Mouse (Mus musculus): Measurements from ENCODE around the gene Tmem116.
"Not testable (repeated sequence)": the region's sequence is repeated elsewhere in the genome, so short reads cannot be mapped to it uniquely, and the experiment has no call there.

Tmem116 gene

GRCm38 (mm10) chr5:121463601-121464250, 12.0 kb downstream of the Tmem116 start:
- DNase-seq = no peak

- no peak for DNase-seq
These were observed 17.9 kb downstream of the Tmem116 start for GRCm38 (mm10) chr5:121469566-121469965.

- no peak for DNase-seq
These were observed 20.7 kb downstream of the Tmem116 start for GRCm38 (mm10) chr5:121472411-121472810.

- no peak for DNase-seq
These were observed 22.9 kb downstream of the Tmem116 start for GRCm38 (mm10) chr5:121474610-121475009.

GRCm38 (mm10) chr5:121476040-121476439, 24.3 kb downstream of the Tmem116 start:
- no peak for DNase-seq

GRCm38 (mm10) chr5:121477680-121478079, 26.0 kb downstream of the Tmem116 start:
- DNase-seq = peak; percentile 74

GRCm38 (mm10) chr5:121484801-121485200, 33.1 kb downstream of the Tmem116 start:
- DNase-seq = no peak

GRCm38 (mm10) chr5:121493305-121493704, 41.6 kb downstream of the Tmem116 start:
- DNase-seq = no peak

- DNase-seq = no peak
These were observed 49.0 kb downstream of the Tmem116 start for GRCm38 (mm10) chr5:121500719-121501118.

GRCm38 (mm10) chr5:121501424-121501996, 49.8 kb downstream of the Tmem116 start:
- not testable (repeated sequence) for DNase-seq

GRCm38 (mm10) chr5:121503231-121503630, 51.5 kb downstream of the Tmem116 start, which contains the start of gene Adam1b:
Gene Adam1b, minus strand, starts transcription at chr5:121503435.
- DNase-seq = no peak

- no peak for DNase-seq
These were observed 55.2 kb downstream of the Tmem116 start for GRCm38 (mm10) chr5:121506846-121507245.

GRCm38 (mm10) chr5:121510009-121510408, 58.3 kb downstream of the Tmem116 start:
- DNase-seq = no peak

- no peak for DNase-seq
These were observed 67.3 kb downstream of the Tmem116 start for GRCm38 (mm10) chr5:121518983-121519382.

- DNase-seq = not testable (repeated sequence)
These were observed 68.1 kb downstream of the Tmem116 start for GRCm38 (mm10) chr5:121519758-121520157.

- peak; percentile 69 for DNase-seq
These were observed 74.2 kb downstream of the Tmem116 start for GRCm38 (mm10) chr5:121525774-121526450.

- DNase-seq = no peak
These were observed 74.8 kb downstream of the Tmem116 start for GRCm38 (mm10) chr5:121526526-121526925.

- DNase-seq = peak; percentile 32
These were observed 75.3 kb downstream of the Tmem116 start for GRCm38 (mm10) chr5:121526961-121527360.

- peak; percentile 29 for DNase-seq
These were observed 82.8 kb downstream of the Tmem116 start for GRCm38 (mm10) chr5:121534521-121534920.

GRCm38 (mm10) chr5:121535116-121535515, 83.4 kb downstream of the Tmem116 start:
- DNase-seq = no peak

- DNase-seq = no peak
These were observed 85.3 kb downstream of the Tmem116 start for GRCm38 (mm10) chr5:121536921-121537555.

- DNase-seq = no peak
These were observed 85.9 kb downstream of the Tmem116 start for GRCm38 (mm10) chr5:121537588-121537987.

- DNase-seq = no peak
These were observed 88.4 kb downstream of the Tmem116 start for GRCm38 (mm10) chr5:121540066-121540465.

GRCm38 (mm10) chr5:121541235-121541634, 89.5 kb downstream of the Tmem116 start:
- DNase-seq = no peak

Measured in lung, postnatal 10 days (tissue).